Mouse (Mus musculus) hindbrain, embryonic 10.5 days (tissue): ENCODE measurements around the gene Bicc1. TPM values are rescaled to one million over a fixed set of nuclear protein-coding genes. Genes with fewer than 3 reads are reported as not detected.

Experiments used
- DNase-seq: peaks from one replicate; pipeline ENCODE4 v3.0.0-alpha.2; 2017; ENCODE audit warnings: low spot score
- H3K27ac ChIP-seq: fragments of 300-500 bp; sonication (generic); 2 replicates; pipeline ENCODE4 v1.5.1; 2016; ENCODE audit warnings: mild to moderate bottlenecking, moderate library complexity
- H3K27me3 ChIP-seq: fragments of 300-500 bp; sonication (generic); 2 replicates; pipeline ENCODE4 v1.6.1; 2016; ENCODE audit warnings: mild to moderate bottlenecking; ENCODE audit not compliant: poor library complexity, insufficient read depth, severe bottlenecking
- H3K36me3 ChIP-seq: fragments of 300-500 bp; sonication (generic); 2 replicates; pipeline ENCODE4 v1.6.1; 2016; ENCODE audit warnings: mild to moderate bottlenecking, moderate library complexity
- H3K4me1 ChIP-seq: fragments of 300-500 bp; sonication (generic); replicated peaks from 2 replicates; pipeline ENCODE4 v1.6.1; 2016; ENCODE audit warnings: mild to moderate bottlenecking
- H3K4me3 ChIP-seq: fragments of 300-500 bp; sonication (generic); 2 replicates; pipeline ENCODE4 v1.5.1; 2016; ENCODE audit warnings: mild to moderate bottlenecking, moderate library complexity
- H3K9me3 ChIP-seq: fragments of 300-500 bp; sonication (generic); 2 replicates; pipeline ENCODE4 v1.6.1; 2016; ENCODE audit warnings: mild to moderate bottlenecking, moderate library complexity
- WGBS: fragments of 180-500 bp; shearing (Covaris S2); methylation state at CpG from one replicate; pipeline ENCODE4 v1.1.7; 2016; 5-methylcytosine and 5-hydroxymethylcytosine counted together
- polyA plus RNA-seq: library from polyadenylated mRNA; unstranded; fragments of >200 nt; fragmentation: Nextera tagmentation; extraction: Ambion mirVana; gene quantifications from 2 replicates; pipeline ENCODE4 v1.2.1, GENCODE M21; 2016

Gene Bicc1
- polyA plus RNA-seq, 1 experiment from 2014 or later: 5.5 TPM

- Histone ChIP-seq H3K27me3 (no peaks in the 10 kb centered on the region), H3K4me1 (peaks cover 6% of the 10 kb centered on the region; the same call in 1 of the 2 replicates), H3K36me3 (no peaks in the 10 kb centered on the region), H3K27ac (no peak overlapping the region), H3K4me3 (no peak overlapping the region), H3K9me3 (no peaks in the 10 kb centered on the region)
- 58% methylated on average over 2 of the region's 2 CpGs for WGBS
- peak; percentile 43 for DNase-seq
Measured at GRCm38 (mm10) chr10:71060269-71060668, 99.2 kb downstream of the Bicc1 start.

- WGBS: 55% methylated on average over 14 of the region's 14 CpGs
Measured at GRCm38 (mm10) chr10:71058616-71059247, 100.8 kb downstream of the Bicc1 start.

GRCm38 (mm10) chr10:71058070-71058469, 101.4 kb downstream of the Bicc1 start:
- Histone ChIP-seq H3K9me3 (no peaks in the 10 kb centered on the region), H3K27ac (no peak overlapping the region), H3K27me3 (no peaks in the 10 kb centered on the region), H3K4me3 (no peak overlapping the region), H3K36me3 (no peaks in the 10 kb centered on the region), H3K4me1 (peaks cover 6% of the 10 kb centered on the region; the same call in 1 of the 2 replicates)
- 82% methylated on average over 5 of the region's 5 CpGs for WGBS
- DNase-seq: no peak

More at GRCm38 (mm10) chr10:71058616-71059247, 100.8 kb downstream of the Bicc1 start:
- Histone ChIP-seq H3K36me3 (no peaks in the 10 kb centered on the region), H3K27me3 (no peaks in the 10 kb centered on the region), H3K9me3 (no peaks in the 10 kb centered on the region), H3K4me3 (no peak overlapping the region), H3K27ac (peak overlapping the region; percentile 9; the same call in 1 of the 2 replicates), H3K4me1 (peaks cover 6% of the 10 kb centered on the region; the same call in 1 of the 2 replicates)
- peak; percentile 6 for DNase-seq

- DNase-seq: no peak
Measured at GRCm38 (mm10) chr10:71052748-71053147, 106.8 kb downstream of the Bicc1 start.

GRCm38 (mm10) chr10:71052208-71052607, 107.3 kb downstream of the Bicc1 start:
- Histone ChIP-seq H3K4me1 (0 out of 2 replicates have a peak, but pooled peaks cover 2% of the 10 kb centered on the region), H3K36me3 (no peaks in the 10 kb centered on the region), H3K9me3 (no peaks in the 10 kb centered on the region), H3K4me3 (no peak overlapping the region), H3K27me3 (no peaks in the 10 kb centered on the region), H3K27ac (no peak overlapping the region)
- WGBS: 95% methylated on average over 7 of the region's 7 CpGs
- no peak for DNase-seq

More at GRCm38 (mm10) chr10:71052748-71053147, 106.8 kb downstream of the Bicc1 start:
- no peak overlapping the region for H3K27ac ChIP-seq
- WGBS: 80% methylated on average over 9 of the region's 9 CpGs
- no peaks in the 10 kb centered on the region for H3K36me3 ChIP-seq
- peaks cover 2% of the 10 kb centered on the region; the same call in 1 of the 2 replicates for H3K4me1 ChIP-seq
- no peak overlapping the region for H3K4me3 ChIP-seq
- H3K9me3 ChIP-seq: no peaks in the 10 kb centered on the region
- H3K27me3 ChIP-seq: no peaks in the 10 kb centered on the region

- DNase-seq: no peak
- no peaks in the 10 kb centered on the region for H3K36me3 ChIP-seq
- 0 out of 2 replicates have a peak, but pooled peaks cover 2% of the 10 kb centered on the region for H3K4me1 ChIP-seq
- H3K27me3 ChIP-seq: no peaks in the 10 kb centered on the region
- 89% methylated on average over 10 of the region's 10 CpGs for WGBS
- H3K9me3 ChIP-seq: no peaks in the 10 kb centered on the region
- no peak overlapping the region for H3K4me3 ChIP-seq
- H3K27ac ChIP-seq: no peak overlapping the region
Measured at GRCm38 (mm10) chr10:71050722-71051333, 108.7 kb downstream of the Bicc1 start.

GRCm38 (mm10) chr10:71049294-71049693, 110.2 kb downstream of the Bicc1 start:
- Histone ChIP-seq H3K36me3 (no peaks in the 10 kb centered on the region), H3K4me1 (0 out of 2 replicates have a peak, but pooled peaks cover 2% of the 10 kb centered on the region), H3K4me3 (no peak overlapping the region), H3K9me3 (no peaks in the 10 kb centered on the region), H3K27me3 (no peaks in the 10 kb centered on the region), H3K27ac (no peak overlapping the region)
- WGBS: 93% methylated on average over 17 of the region's 17 CpGs
- DNase-seq: no peak

- DNase-seq: no peak
- 77% methylated on average over 1 of the region's 1 CpGs for WGBS
Measured at GRCm38 (mm10) chr10:71044410-71044809, 115.1 kb downstream of the Bicc1 start.

GRCm38 (mm10) chr10:71041874-71042273, 117.6 kb downstream of the Bicc1 start:
- Histone ChIP-seq H3K9me3 (no peaks in the 10 kb centered on the region; the same call in 1 of the 2 replicates), H3K36me3 (no peaks in the 10 kb centered on the region), H3K4me1 (no peaks in the 10 kb centered on the region; the same call in 1 of the 2 replicates), H3K27me3 (no peaks in the 10 kb centered on the region), H3K27ac (no peak overlapping the region), H3K4me3 (no peak overlapping the region)
- 71% methylated on average over 4 of the region's 4 CpGs for WGBS
- no peak for DNase-seq

More at GRCm38 (mm10) chr10:71044410-71044809, 115.1 kb downstream of the Bicc1 start:
- no peaks in the 10 kb centered on the region for H3K27me3 ChIP-seq
- H3K27ac ChIP-seq: no peak overlapping the region
- no peaks in the 10 kb centered on the region; the same call in 1 of the 2 replicates for H3K9me3 ChIP-seq
- no peaks in the 10 kb centered on the region for H3K36me3 ChIP-seq
- H3K4me1 ChIP-seq: no peaks in the 10 kb centered on the region; the same call in 1 of the 2 replicates
- no peak overlapping the region for H3K4me3 ChIP-seq

- Histone ChIP-seq H3K9me3 (no peaks in the 10 kb centered on the region), H3K27me3 (no peaks in the 10 kb centered on the region), H3K36me3 (no peaks in the 10 kb centered on the region), H3K4me3 (no peak overlapping the region), H3K4me1 (no peaks in the 10 kb centered on the region), H3K27ac (no peak overlapping the region)
- WGBS: 77% methylated on average over 7 of the region's 7 CpGs
- DNase-seq: no peak
Measured at GRCm38 (mm10) chr10:71036484-71036883, 123.0 kb downstream of the Bicc1 start.

GRCm38 (mm10) chr10:71028996-71029395, 130.5 kb downstream of the Bicc1 start:
- DNase-seq: no peak
- Histone ChIP-seq H3K36me3 (no peaks in the 10 kb centered on the region), H3K4me1 (no peaks in the 10 kb centered on the region), H3K27ac (no peak overlapping the region), H3K9me3 (no peaks in the 10 kb centered on the region), H3K4me3 (no peak overlapping the region), H3K27me3 (no peaks in the 10 kb centered on the region)
- 75% methylated on average over 4 of the region's 4 CpGs for WGBS

GRCm38 (mm10) chr10:71028066-71028844, 131.2 kb downstream of the Bicc1 start:
- no peak overlapping the region for H3K27ac ChIP-seq
- H3K9me3 ChIP-seq: no peaks in the 10 kb centered on the region
- no peak overlapping the region for H3K4me3 ChIP-seq
- H3K4me1 ChIP-seq: no peaks in the 10 kb centered on the region
- H3K36me3 ChIP-seq: no peaks in the 10 kb centered on the region
- WGBS: 74% methylated on average over 14 of the region's 14 CpGs
- H3K27me3 ChIP-seq: no peaks in the 10 kb centered on the region
- no peak for DNase-seq
